ENCODE assay signal across 21 mouse cellular contexts in the genomic region with DNA sequence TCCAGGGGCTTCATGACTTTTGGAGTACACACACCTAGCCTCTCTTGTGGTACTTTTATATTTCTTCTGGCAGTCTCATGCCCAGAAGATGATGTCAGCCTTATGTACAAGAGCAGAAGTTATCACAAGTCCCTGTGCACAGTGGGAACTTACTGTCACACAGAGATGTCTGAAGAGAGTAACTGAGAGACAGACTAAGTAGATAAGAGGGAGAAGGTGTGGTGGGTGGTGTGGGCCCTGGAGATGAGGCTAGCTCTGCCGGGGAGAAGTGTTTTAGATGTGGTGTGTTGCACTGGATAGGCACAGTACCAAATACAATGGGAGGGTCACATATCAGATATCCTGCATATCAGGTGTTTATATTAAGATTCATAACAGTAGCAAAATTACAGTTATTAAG. TPM values are rescaled to one million over a fixed set of nuclear protein-coding genes. Genes with fewer than 3 reads are reported as not detected.
DNase-seq lines count a peak whose midpoint lies in the region; ATAC-seq and TF ChIP-seq lines count a peak whose summit lies in the region.
"Had no signal": no experiment of that assay in that cellular context is flagged by ENCODE, and none has a peak within 500 bp of the region (broad histone marks: within the 10 kb centered on the region; RNA-seq: fewer than 3 reads in every experiment).

No protein-coding gene starts in this region.

- H3K36me3 ChIP-seq in heart, embryonic 12.5 days, result no peaks in the 10 kb centered on the region
- H3K36me3 ChIP-seq in MEL (ENCODE audit: control insufficient read depth in 1 of 2, insufficient read depth in 2 of 2, low read length in 2 of 2), result peaks cover 11 to 19% of the 10 kb centered on the region in 2 experiments
- peaks cover 54% of the 10 kb centered on the region for H3K36me3 ChIP-seq in erythroblast, embryonic 14.5 days (ENCODE audit: control insufficient read depth)
- H3K36me3 ChIP-seq in liver, embryonic 15.5 days (replicated peaks), result peaks cover 35% of the 10 kb centered on the region
- H3K36me3 ChIP-seq in hindbrain, embryonic 11.5 days (ENCODE audit: control insufficient read depth, insufficient read depth, low read length), result no peaks in the 10 kb centered on the region
- H3K36me3 ChIP-seq: embryonic facial prominence, embryonic 15.5 days; intestine, embryonic 15.5 days; lung, embryonic 15.5 days; neural tube, embryonic 13.5 days had no signal

- no peak for DNase-seq in heart, adult 8-10 months (ENCODE audit: low spot score)
- peak; percentile 80 for DNase-seq in MEL (ENCODE audit: low read depth, low spot score)
- DNase-seq in lung, postnatal 25 days (ENCODE audit: low spot score), result no peak
- DNase-seq in hindbrain, embryonic 11.5 days (ENCODE audit: low spot score), result no peak
- no peak for DNase-seq in left cerebral cortex, adult 8-10 months (ENCODE audit: low spot score in 2 of 2)
- DNase-seq: adrenal gland, postnatal 14 days; cerebellum, adult 9-11 months; heart, postnatal 14 days had no signal

- peaks cover 49% of the 10 kb centered on the region for H3K79me2 ChIP-seq in MEL (ENCODE audit: control insufficient read depth, insufficient read depth, low read length, poor library complexity)

- no peaks in the 10 kb centered on the region for H3K27me3 ChIP-seq in heart, embryonic 12.5 days (replicated peaks)
- H3K27me3 ChIP-seq in MEL (ENCODE audit: control insufficient read depth in 1 of 2, insufficient read depth in 2 of 2, low read length in 2 of 2), result no peaks in the 10 kb centered on the region
- H3K27me3 ChIP-seq in erythroblast, embryonic 14.5 days (ENCODE audit: control insufficient read depth), result peaks cover 6% of the 10 kb centered on the region; the same call in 1 of the 2 replicates
- H3K27me3 ChIP-seq in liver, embryonic 15.5 days, result peaks cover 4% of the 10 kb centered on the region; the same call in 1 of the 2 replicates
- H3K27me3 ChIP-seq in hindbrain, embryonic 11.5 days (ENCODE audit: control insufficient read depth, insufficient read depth, low read length), result no peaks in the 10 kb centered on the region
- H3K27me3 ChIP-seq: CH12.LX; embryonic facial prominence, embryonic 15.5 days; forebrain, embryonic 13.5 days; intestine, embryonic 15.5 days; lung, embryonic 15.5 days; neural tube, embryonic 13.5 days had no signal

- H3K4me3 ChIP-seq in heart, embryonic 12.5 days, result no peak overlapping the region
- H3K4me3 ChIP-seq in MEL (ENCODE audit: control insufficient read depth in 1 of 2, insufficient read depth in 1 of 2, low read depth in 2 of 2, low read length in 2 of 2), result peak overlapping the region in 1 of 2 experiments; percentile 8; a peak in 1 of 4 replicates
- peak overlapping the region; percentile 57 for H3K4me3 ChIP-seq in erythroblast, embryonic 14.5 days (replicated peaks)
- H3K4me3 ChIP-seq in liver, embryonic 15.5 days (replicated peaks), result peak overlapping the region; percentile 96
- H3K4me3 ChIP-seq in hindbrain, embryonic 11.5 days (ENCODE audit: low read depth, low read length), result no peak overlapping the region
- H3K4me3 ChIP-seq: embryonic facial prominence, embryonic 15.5 days; forebrain, embryonic 13.5 days; intestine, embryonic 15.5 days; limb, embryonic 10.5 days; lung, embryonic 15.5 days had no signal

- no peaks in the 10 kb centered on the region for H3K9me3 ChIP-seq in heart, embryonic 12.5 days (replicated peaks)
- no peaks in the 10 kb centered on the region for H3K9me3 ChIP-seq in MEL (replicated peaks; ENCODE audit: insufficient read depth, low read length)
- no peaks in the 10 kb centered on the region for H3K9me3 ChIP-seq in erythroblast, embryonic 14.5 days (ENCODE audit: control insufficient read depth, low read length)
- no peaks in the 10 kb centered on the region for H3K9me3 ChIP-seq in liver, embryonic 15.5 days (replicated peaks)
- H3K9me3 ChIP-seq in hindbrain, embryonic 11.5 days (ENCODE audit: control insufficient read depth, low read length), result no peaks in the 10 kb centered on the region
- H3K9me3 ChIP-seq: embryonic facial prominence, embryonic 15.5 days; forebrain, embryonic 13.5 days; intestine, embryonic 15.5 days; limb, embryonic 10.5 days; lung, embryonic 15.5 days; midbrain, embryonic 10.5 days; neural tube, embryonic 13.5 days had no signal

- peak overlapping the region; percentile 7; the same call in 1 of the 2 replicates for H3K4me2 ChIP-seq in heart, embryonic 12.5 days
- peak overlapping the region; percentile 79 for H3K4me2 ChIP-seq in liver, embryonic 15.5 days
- H3K4me2 ChIP-seq in hindbrain, embryonic 11.5 days (replicated peaks; ENCODE audit: low read depth, low read length), result no peak overlapping the region
- H3K4me2 ChIP-seq: embryonic facial prominence, embryonic 15.5 days; forebrain, embryonic 13.5 days; intestine, embryonic 15.5 days; lung, embryonic 15.5 days had no signal

- no peak for ATAC-seq in heart, embryonic 12.5 days (ENCODE audit: insufficient number of reproducible peaks, low FRiP score)
- peak; percentile 74 for ATAC-seq in liver, embryonic 15.5 days (ENCODE audit: insufficient read depth)
- ATAC-seq in hindbrain, embryonic 11.5 days (ENCODE audit: low FRiP score), result no peak
- ATAC-seq: forebrain, embryonic 13.5 days; intestine, embryonic 15.5 days had no signal

- no peak for TF ChIP-seq POLR2A in MEL (IDR thresholded peaks at IDR 0.05; ENCODE audit: control insufficient read depth in 1 of 2, insufficient read depth in 1 of 2, low read depth in 1 of 2, low read length in 2 of 2, poor library complexity in 1 of 2)

- peaks cover 21% of the 10 kb centered on the region for H3K4me1 ChIP-seq in heart, embryonic 12.5 days (replicated peaks)
- H3K4me1 ChIP-seq in MEL (ENCODE audit: control insufficient read depth in 1 of 2, insufficient read depth in 2 of 2, low read length in 2 of 2), result peaks cover 12% of the 10 kb centered on the region in 2 experiments
- peaks cover 49% of the 10 kb centered on the region for H3K4me1 ChIP-seq in erythroblast, embryonic 14.5 days (ENCODE audit: control insufficient read depth)
- H3K4me1 ChIP-seq in liver, embryonic 15.5 days (replicated peaks), result peaks cover 35% of the 10 kb centered on the region
- H3K4me1 ChIP-seq in hindbrain, embryonic 11.5 days (replicated peaks; ENCODE audit: control insufficient read depth, insufficient read depth, low read length), result no peaks in the 10 kb centered on the region

- TF ChIP-seq CTCF in MEL (IDR thresholded peaks at IDR 0.05 in 2 of 3, conservative IDR thresholded peaks at IDR 0.05 in 1 of 3; ENCODE audit: control insufficient read depth in 1 of 3, insufficient read depth in 1 of 3, low read depth in 2 of 3, low read length in 3 of 3, poor library complexity in 1 of 3, severe bottlenecking in 1 of 3), result no peak

- peak; percentile 63 to 80 for TF ChIP-seq EP300 in MEL (IDR thresholded peaks at IDR 0.05; ENCODE audit: low read depth in 1 of 2, low read length in 2 of 2)

- 60% methylated on average over 1 of the region's 1 CpGs for WGBS in heart, embryonic 12.5 days
- WGBS in liver, embryonic 15.5 days (ENCODE audit: insufficient replicate concordance), result 25% methylated on average over 1 of the region's 1 CpGs
- WGBS in hindbrain, embryonic 11.5 days, result 97% methylated on average over 1 of the region's 1 CpGs

- no peak overlapping the region for H3K9ac ChIP-seq in heart, embryonic 12.5 days
- no peak overlapping the region for H3K9ac ChIP-seq in MEL (ENCODE audit: control insufficient read depth, low read depth, low read length, poor library complexity, severe bottlenecking)
- peak overlapping the region; percentile 95; the same call in 1 of the 2 replicates for H3K9ac ChIP-seq in liver, embryonic 15.5 days
- no peak overlapping the region for H3K9ac ChIP-seq in hindbrain, embryonic 11.5 days (ENCODE audit: low read depth, low read length)
- H3K9ac ChIP-seq: embryonic facial prominence, embryonic 15.5 days; forebrain, embryonic 13.5 days; hindbrain, embryonic 14.5 days; intestine, embryonic 15.5 days; lung, embryonic 15.5 days; neural tube, embryonic 13.5 days had no signal

- no peak overlapping the region for H3K27ac ChIP-seq in heart, embryonic 12.5 days (ENCODE audit: poor library complexity, severe bottlenecking)
- peak overlapping the region; percentile 41 for H3K27ac ChIP-seq in MEL (ENCODE audit: control insufficient read depth, low read depth, low read length)
- peak overlapping the region; percentile 91 for H3K27ac ChIP-seq in liver, embryonic 15.5 days (replicated peaks)
- H3K27ac ChIP-seq in hindbrain, embryonic 11.5 days (ENCODE audit: low read depth, low read length), result no peak overlapping the region
- H3K27ac ChIP-seq: embryonic facial prominence, embryonic 15.5 days; forebrain, embryonic 13.5 days; hindbrain, embryonic 14.5 days; intestine, embryonic 15.5 days; kidney, postnatal 0 days; limb, embryonic 10.5 days; lung, embryonic 15.5 days; midbrain, embryonic 10.5 days; neural tube, embryonic 13.5 days had no signal

- no peak for TF ChIP-seq RAD21 in MEL (IDR thresholded peaks at IDR 0.05; ENCODE audit: low read depth, low read length)

TF ChIP-seq in MEL, 35 proteins besides CTCF, POLR2A, EP300 and RAD21 (continues in another document):
- TF ChIP-seq POLR2AphosphoS2 (IDR thresholded peaks at IDR 0.05; ENCODE audit: low read length) (no peak), TCF12 (IDR thresholded peaks at IDR 0.05; ENCODE audit: low read depth, low read length) (peak; percentile 81), ZC3H11A (IDR thresholded peaks at IDR 0.05; ENCODE audit: low read depth, low read length) (no peak), GABPA (IDR thresholded peaks at IDR 0.05; ENCODE audit: low read depth, low read length) (no peak), MYB (IDR thresholded peaks at IDR 0.05; ENCODE audit: low read depth, low read length) (0 out of 2 replicates have a peak, but pooled peaks have one; percentile 18), BHLHE40 (IDR thresholded peaks at IDR 0.05; ENCODE audit: borderline replicate concordance, low read depth, low read length) (peak; percentile 32; the same call in 1 of the 2 replicates), GATA1 (IDR thresholded peaks at IDR 0.05; ENCODE audit: low read depth, low read length) (peak; percentile 80), MXI1 (IDR thresholded peaks at IDR 0.05; ENCODE audit: low read depth, low read length) (peak; percentile 70), SMC3 (IDR thresholded peaks at IDR 0.05; ENCODE audit: low read depth, low read length) (peak; percentile 10; the same call in 1 of the 2 replicates), JUND (IDR thresholded peaks at IDR 0.05; ENCODE audit: low read depth, low read length) (no peak)

RNA-seq across cellular contexts. Expression of a gene that starts 3.0 kb away (rescaled TPM):
- 13.0 and 13.7 TPM in 2 replicates for polyA plus RNA-seq in heart, embryonic 12.5 days (2016; fragmentation: Nextera tagmentation; extraction: Ambion mirVana)
- total RNA-seq in heart, adult 8-10 months (2022), result 10 to 100 TPM; 11.7 to 14.3 (median 12.5) TPM
- total RNA-seq in MEL (2012; rRNA removed), result 22.6 and 25.9 TPM in 2 replicates
- 10 to 100 TPM; 50.4 to 84.8 TPM for polyA plus RNA-seq in MEL (2012; ENCODE audit: insufficient read depth in 1 of 2, insufficient read length in 2 of 2, low read depth in 1 of 2, low replicate concordance in 2 of 2, missing spikeins in 1 of 2)
- 3.6 and 4.2 TPM in 2 replicates for polyA plus RNA-seq in erythroblast, embryonic 14.5 days (2012)
- 24.9 and 28.6 TPM in 2 replicates for polyA plus RNA-seq in liver, embryonic 15.5 days (2015; fragmentation: Nextera tagmentation; extraction: Ambion mirVana)
- 19.5 and 22.6 TPM in 2 replicates for polyA plus RNA-seq in hindbrain, embryonic 11.5 days (2014; fragmentation: Nextera tagmentation; extraction: Ambion mirVana)
- total RNA-seq in left cerebral cortex, adult 8-10 months (2022), result 10 to 100 TPM; 45.7 to 50.4 (median 49.4) TPM

Comparison
In these comparisons a context has a peak if more than half of its experiments do, and no peak if none do; other contexts are left out.
1. H3K27ac ChIP-seq: peak in MEL (single experiment) and liver, embryonic 15.5 days (single experiment); none in heart, embryonic 12.5 days (single experiment) and hindbrain, embryonic 11.5 days (single experiment).
2. H3K4me3 ChIP-seq: peak in erythroblast, embryonic 14.5 days (single experiment) and liver, embryonic 15.5 days (single experiment); none in heart, embryonic 12.5 days (single experiment) and hindbrain, embryonic 11.5 days (single experiment).